In genomic region chr5:126266471-126266870, GRCm38 (mm10) we compare ENCODE assay signal across 15 mouse cellular contexts.
"Had no signal": no experiment of that assay in that cellular context is flagged by ENCODE, and none has a peak within 500 bp of the region (broad histone marks: within the 10 kb centered on the region; RNA-seq: fewer than 3 reads in every experiment).

No protein-coding gene starts in this region.

- H3K4me1 ChIP-seq: liver, embryonic 13.5 days; stomach, embryonic 15.5 days had no signal

- H3K27me3 ChIP-seq: liver, embryonic 13.5 days; neural tube, embryonic 13.5 days; stomach, embryonic 15.5 days had no signal

- H3K4me3 ChIP-seq: left cerebral cortex, adult 2 months; liver, embryonic 13.5 days; myocyte; neural tube, embryonic 13.5 days; stomach, embryonic 15.5 days had no signal

- ATAC-seq: intestine, postnatal 0 days had no signal

- H3K36me3 ChIP-seq: liver, embryonic 13.5 days; neural tube, embryonic 13.5 days; stomach, embryonic 15.5 days had no signal

- DNase-seq: kidney, adult 2 months; kidney, postnatal 36 days; left cerebral cortex, postnatal 4 days; liver, embryonic 13.5 days; lung, adult 2 months; lung, postnatal 14 days; midbrain, embryonic 14.5 days; retina, postnatal 1 day; spleen, adult 18-20 months; thymus, postnatal 25 days had no signal

- H3K9me3 ChIP-seq: liver, embryonic 13.5 days; neural tube, embryonic 13.5 days; stomach, embryonic 15.5 days had no signal
